ENCODE assay signal across 2 mouse cellular contexts in the genomic region with DNA sequence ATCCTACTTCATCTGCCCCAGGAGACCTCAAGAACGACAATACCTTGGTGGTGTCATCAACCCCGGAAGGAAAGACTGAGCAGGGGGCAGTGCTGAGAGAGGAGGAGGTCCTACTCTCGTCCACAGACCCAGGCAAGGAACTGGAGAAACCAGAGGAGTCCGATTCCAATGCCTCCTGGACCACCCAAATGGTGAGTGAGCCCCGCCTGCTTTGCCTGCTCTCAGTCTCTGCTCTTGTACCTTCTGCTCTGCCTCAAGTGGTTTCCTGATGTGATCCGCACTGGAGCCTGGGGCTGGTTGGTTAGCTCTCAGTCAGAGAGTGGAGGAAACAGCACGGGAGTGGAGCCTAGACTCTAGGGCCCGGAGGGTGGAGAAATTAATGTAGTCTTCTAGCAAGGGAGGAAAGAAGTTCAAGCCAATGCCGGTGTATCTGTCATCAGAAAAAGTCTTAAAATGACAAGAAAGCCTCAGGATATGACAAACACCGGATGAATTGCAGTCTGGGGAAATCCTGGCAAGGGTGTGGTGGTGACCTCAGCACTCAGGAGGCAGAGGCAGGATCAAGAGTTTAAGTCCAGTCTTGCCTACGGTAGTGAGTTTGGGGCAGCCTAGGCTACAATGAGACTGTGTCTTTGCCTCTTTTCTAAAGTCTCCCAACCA.
TF ChIP-seq lines count a peak whose summit lies in the region.

No protein-coding gene starts in this region.

TF ChIP-seq in ES-E14, 5 proteins besides CTCF, POLR2A, EP300 and RAD21:
- no peak for TF ChIP-seq ZNF384 (IDR thresholded peaks at IDR 0.05; ENCODE audit: low read depth, low read length)
- TF ChIP-seq CHD2 (IDR thresholded peaks at IDR 0.05; ENCODE audit: low read depth, low read length): no peak
- no peak for TF ChIP-seq HCFC1 (IDR thresholded peaks at IDR 0.05; ENCODE audit: borderline replicate concordance, insufficient read depth, low read length)
- no peak for TF ChIP-seq MAFK (IDR thresholded peaks at IDR 0.05; ENCODE audit: insufficient read depth, low read depth, low read length)
- no peak for TF ChIP-seq ZC3H11A (IDR thresholded peaks at IDR 0.05; ENCODE audit: borderline replicate concordance, low read depth, low read length)

TF ChIP-seq in myocyte, 11 proteins besides CTCF, POLR2A, EP300 and RAD21:
- TF ChIP-seq MYOG (IDR thresholded peaks at IDR 0.05; ENCODE audit: control insufficient read depth in 1 of 3, insufficient read depth in 1 of 3, insufficient read length in 2 of 3, low read depth in 2 of 3) (no peak), USF1 (IDR thresholded peaks at IDR 0.05; ENCODE audit: low read depth) (no peak)
